Mouse (Mus musculus) stomach, embryonic 16.5 days (tissue): ENCODE results near the gene Ankrd13c. TPM values are rescaled to one million over a fixed set of nuclear protein-coding genes. Genes with fewer than 3 reads are reported as not detected.
A peak's percentile ranks its signal among the peaks of the same experiment; 100 is the strongest.
"Not testable (repeated sequence)": the region's sequence is repeated elsewhere in the genome, so short reads cannot be mapped to it uniquely, and the experiment has no call there.

Experiments used
- ATAC-seq: fragments of 200-750 bp; cut with Nextera tagmentation; 2 replicates; pipeline ENCODE4 v1.8.0; 2017; ENCODE audit warnings: moderate number of reproducible peaks, moderate TSS enrichment; ENCODE audit not compliant: insufficient read depth, low FRiP score
- H3K27ac ChIP-seq: fragments of 300-500 bp; sonication (generic); 2 replicates; pipeline ENCODE4 v1.5.1; 2014; ENCODE audit warnings: low read length
- H3K27me3 ChIP-seq: fragments of 300-500 bp; sonication (generic); 2 replicates; pipeline ENCODE4 v1.6.1; 2014; ENCODE audit warnings: low read length, control low read depth, mixed read lengths; ENCODE audit not compliant: control insufficient read depth, insufficient read depth
- H3K36me3 ChIP-seq: fragments of 300-500 bp; sonication (generic); 2 replicates; pipeline ENCODE4 v1.6.1; 2014; ENCODE audit warnings: low read length; ENCODE audit not compliant: control insufficient read depth, insufficient read depth
- H3K4me1 ChIP-seq: fragments of 300-500 bp; sonication (generic); 2 replicates; pipeline ENCODE4 v1.6.1; 2014; ENCODE audit warnings: low read length, control low read depth, mixed read lengths; ENCODE audit not compliant: control insufficient read depth, insufficient read depth
- H3K4me2 ChIP-seq: fragments of 300-500 bp; sonication (generic); 2 replicates; pipeline ENCODE4 v1.6.1; 2014; ENCODE audit warnings: low read depth, low read length, mixed read lengths
- H3K4me3 ChIP-seq: fragments of 300-500 bp; sonication (generic); replicated peaks from 2 replicates; pipeline ENCODE4 v1.5.1; 2014; ENCODE audit warnings: mild to moderate bottlenecking, low read length
- H3K9ac ChIP-seq: fragments of 300-500 bp; sonication (generic); 2 replicates; pipeline ENCODE4 v1.6.1; 2014; ENCODE audit warnings: low read length
- H3K9me3 ChIP-seq: fragments of 300-500 bp; sonication (generic); replicated peaks from 2 replicates; pipeline ENCODE4 v1.6.1; 2016; ENCODE audit warnings: low read length, control low read depth; ENCODE audit not compliant: control insufficient read depth
- WGBS: fragments of 180-500 bp; shearing (Covaris S2); extraction: QIAGEN DNeasy Blood & Tissue Kit; methylation state at CpG from one replicate; pipeline ENCODE4 v1.1.7; 2014; 5-methylcytosine and 5-hydroxymethylcytosine counted together
- polyA plus RNA-seq: library from polyadenylated mRNA; unstranded; fragments of >200 nt; fragmentation: Nextera tagmentation; extraction: Ambion mirVana; gene quantifications from 2 replicates; pipeline ENCODE4 v1.2.1, GENCODE M21; 2015

Gene Ankrd13c
- polyA plus RNA-seq, 1 experiment from 2014 or later, result 16.7 TPM

DNA sequence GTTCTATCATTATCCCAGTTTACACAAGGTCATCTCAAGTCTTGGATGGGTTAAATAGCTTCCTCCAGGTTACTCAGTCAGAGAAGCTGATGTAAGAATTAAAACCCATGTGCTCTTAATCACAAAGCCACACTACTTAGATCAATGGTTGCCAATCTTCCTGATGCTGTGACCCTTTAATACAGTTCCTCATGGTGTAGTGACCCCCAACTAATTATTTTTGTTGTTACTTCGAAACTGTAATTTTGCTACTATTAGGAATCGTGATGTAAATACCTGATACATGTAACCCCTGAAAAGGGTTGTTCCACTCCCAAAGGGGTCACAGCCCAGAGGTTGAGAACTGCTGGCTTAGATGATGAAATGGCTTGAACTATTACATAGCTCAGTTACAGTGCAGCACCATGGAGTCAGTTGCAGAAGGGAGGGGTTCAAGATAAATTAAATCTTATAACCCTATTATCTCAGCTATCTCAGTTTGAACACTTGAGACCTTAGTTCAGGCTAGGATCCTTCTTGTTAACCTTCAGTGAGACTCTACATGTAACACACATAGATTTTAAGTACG lies 23.7 kb upstream of the Ankrd13c start:
- no peak overlapping the region for H3K27ac ChIP-seq
- H3K4me1 ChIP-seq, result peaks cover 2% of the 10 kb centered on the region; the same call in 1 of the 2 replicates
- H3K4me3 ChIP-seq, result no peak overlapping the region
- H3K27me3 ChIP-seq, result no peaks in the 10 kb centered on the region
- H3K9ac ChIP-seq, result no peak overlapping the region
- no peak for ATAC-seq
- H3K36me3 ChIP-seq, result no peaks in the 10 kb centered on the region
- H3K4me2 ChIP-seq, result no peak overlapping the region
- 84% methylated on average over 3 of the region's 3 CpGs for WGBS
- no peaks in the 10 kb centered on the region for H3K9me3 ChIP-seq

DNA sequence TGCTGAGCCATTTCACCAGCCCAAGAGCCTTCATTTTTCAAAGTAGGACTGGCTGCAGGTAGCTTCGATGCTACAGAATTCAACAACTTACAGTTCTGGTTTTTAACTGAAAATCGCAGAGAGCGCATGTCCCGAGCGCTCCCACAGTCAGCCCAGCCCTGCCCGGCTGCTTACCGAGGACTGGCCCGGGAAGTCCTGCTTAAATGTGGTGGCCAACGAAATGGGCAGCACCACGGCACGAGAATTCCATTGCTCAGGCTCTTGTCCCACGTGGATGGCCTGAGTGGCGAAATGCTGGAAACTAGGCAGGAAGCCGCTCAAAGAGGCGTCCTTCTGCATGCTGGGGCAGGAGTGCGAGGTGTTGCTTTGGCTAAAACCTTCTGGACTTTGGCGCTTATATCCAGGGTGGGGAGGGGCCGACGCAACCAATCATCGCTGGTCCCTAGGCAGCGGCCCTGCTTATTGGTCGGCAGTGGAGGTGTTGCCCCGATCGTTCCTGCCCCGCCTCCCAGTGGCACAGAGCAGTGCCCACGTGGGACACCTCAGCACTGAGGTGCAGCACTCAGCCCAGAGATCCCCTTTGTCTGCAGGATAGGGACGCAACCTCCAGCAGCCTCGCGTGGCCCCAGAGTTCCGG lies 22.2 kb upstream of the Ankrd13c start, which contains the start of gene Cth:
Gene Cth (minus strand): TSS at position 386 of the 637 bp plus-strand sequence.
- Histone ChIP-seq H3K9me3 (no peaks in the 10 kb centered on the region), H3K4me1 (peaks cover 2% of the 10 kb centered on the region; the same call in 1 of the 2 replicates), H3K27me3 (no peaks in the 10 kb centered on the region), H3K4me3 (peak within 1 kb of the TSS; percentile 69), H3K27ac (no peak within 1 kb of the TSS), H3K9ac (peak within 1 kb of the TSS; percentile 73), H3K4me2 (peak within 1 kb of the TSS; percentile 95), H3K36me3 (no peaks in the 10 kb centered on the region)
- WGBS, result 0% methylated on average over 30 of the region's 30 CpGs
- ATAC-seq, result peak; percentile 99

DNA sequence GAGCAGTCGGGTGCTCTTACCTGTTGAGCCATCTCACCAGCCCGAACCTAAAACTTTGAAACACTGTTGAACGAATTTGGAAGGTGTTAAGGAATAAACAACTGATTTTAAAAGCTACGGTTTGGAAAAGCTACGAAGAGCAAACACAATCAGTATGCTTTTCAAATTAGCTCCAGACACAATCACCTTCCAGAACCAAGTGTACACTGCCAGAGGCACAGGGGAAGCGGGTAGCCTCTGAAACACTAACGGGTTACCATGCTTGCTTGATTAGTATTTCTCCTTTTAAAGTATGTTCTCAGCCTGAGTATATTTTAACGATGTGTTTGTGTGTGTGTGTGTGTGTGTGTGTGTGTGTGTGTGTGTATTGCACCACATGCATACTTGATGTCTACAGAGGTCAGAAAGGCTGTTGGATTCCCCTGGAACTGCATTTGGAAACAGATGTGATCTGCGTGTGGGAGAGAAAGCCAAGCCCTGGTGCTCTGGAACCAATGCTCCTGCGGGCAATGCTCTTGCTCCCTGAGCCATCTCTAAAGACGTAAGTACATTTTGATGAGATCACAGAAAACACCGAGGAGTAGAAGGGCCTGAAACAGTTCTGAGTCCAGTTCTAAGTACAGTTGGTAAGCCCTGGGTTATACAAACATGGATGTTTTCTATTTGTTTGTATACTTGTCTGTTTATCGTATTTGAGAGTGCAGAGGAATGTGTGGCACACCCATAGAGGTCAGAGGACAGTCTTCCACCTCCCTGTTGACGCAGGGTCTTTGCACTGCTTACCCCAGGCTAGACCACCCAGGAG lies 21.1 kb upstream of the Ankrd13c start:
- Histone ChIP-seq H3K27ac (no peak overlapping the region), H3K9me3 (no peaks in the 10 kb centered on the region), H3K36me3 (no peaks in the 10 kb centered on the region), H3K4me3 (no peak overlapping the region), H3K9ac (no peak overlapping the region), H3K27me3 (no peaks in the 10 kb centered on the region), H3K4me1 (peaks cover 2% of the 10 kb centered on the region; the same call in 1 of the 2 replicates), H3K4me2 (no peak overlapping the region)
- 85% methylated on average over 14 of the region's 14 CpGs for WGBS
- ATAC-seq, result no peak

DNA sequence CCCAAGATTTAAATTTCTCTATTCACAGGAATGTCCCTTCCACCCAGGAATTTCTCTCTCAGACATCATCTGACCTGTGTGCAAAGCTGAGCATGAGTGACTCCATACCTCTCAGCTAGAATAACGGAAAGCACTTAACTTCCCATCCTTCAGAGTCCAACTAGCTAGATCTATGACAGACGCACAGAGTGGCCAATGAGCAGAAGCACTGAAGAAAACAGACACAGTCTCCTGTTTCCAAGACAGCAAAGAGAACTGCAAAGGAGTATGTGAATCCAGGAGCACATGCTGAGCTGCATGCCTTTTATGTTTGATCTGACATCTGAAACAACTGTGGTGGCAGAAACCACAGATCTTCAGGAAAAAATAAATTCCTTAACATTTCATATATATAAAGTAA lies 20.3 kb upstream of the Ankrd13c start:
- no peak overlapping the region for H3K4me3 ChIP-seq

DNA sequence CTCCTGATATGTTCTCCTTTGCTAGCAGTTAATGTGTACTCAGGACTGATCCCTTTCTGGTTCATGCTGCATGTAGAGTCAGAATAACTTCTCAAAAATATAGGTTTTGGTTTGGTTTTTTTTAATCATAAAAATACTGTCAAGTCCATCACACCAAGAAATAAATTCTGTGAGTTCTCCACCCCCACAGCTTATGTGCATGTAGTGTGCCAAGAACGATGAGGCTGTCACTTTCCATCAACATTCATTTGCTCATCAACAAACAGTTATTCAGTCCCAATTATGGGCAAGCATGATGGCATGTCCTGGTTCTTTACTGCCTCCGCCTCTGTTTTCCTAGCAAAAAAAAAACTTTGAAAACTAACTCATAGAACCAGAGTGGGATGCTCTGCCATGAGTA lies 18.3 kb upstream of the Ankrd13c start:
- 74% methylated on average over 2 of the region's 2 CpGs for WGBS
- no peak overlapping the region for H3K4me3 ChIP-seq
- no peak for ATAC-seq
- H3K9ac ChIP-seq, result no peak overlapping the region
- H3K4me2 ChIP-seq, result no peak overlapping the region
- H3K4me1 ChIP-seq, result peaks cover 2% of the 10 kb centered on the region; the same call in 1 of the 2 replicates
- H3K27me3 ChIP-seq, result no peaks in the 10 kb centered on the region
- no peaks in the 10 kb centered on the region for H3K36me3 ChIP-seq
- H3K9me3 ChIP-seq, result no peaks in the 10 kb centered on the region
- H3K27ac ChIP-seq, result no peak overlapping the region

More for the DNA sequence above, 20.3 kb upstream of the Ankrd13c start:
- H3K27ac ChIP-seq, result no peak overlapping the region
- no peaks in the 10 kb centered on the region for H3K27me3 ChIP-seq
- no peaks in the 10 kb centered on the region for H3K9me3 ChIP-seq
- H3K4me1 ChIP-seq, result peaks cover 2% of the 10 kb centered on the region; the same call in 1 of the 2 replicates
- no peak overlapping the region for H3K9ac ChIP-seq
- no peak for ATAC-seq
- no peaks in the 10 kb centered on the region for H3K36me3 ChIP-seq
- 47% methylated on average over 2 of the region's 2 CpGs for WGBS
- H3K4me2 ChIP-seq, result no peak overlapping the region

DNA sequence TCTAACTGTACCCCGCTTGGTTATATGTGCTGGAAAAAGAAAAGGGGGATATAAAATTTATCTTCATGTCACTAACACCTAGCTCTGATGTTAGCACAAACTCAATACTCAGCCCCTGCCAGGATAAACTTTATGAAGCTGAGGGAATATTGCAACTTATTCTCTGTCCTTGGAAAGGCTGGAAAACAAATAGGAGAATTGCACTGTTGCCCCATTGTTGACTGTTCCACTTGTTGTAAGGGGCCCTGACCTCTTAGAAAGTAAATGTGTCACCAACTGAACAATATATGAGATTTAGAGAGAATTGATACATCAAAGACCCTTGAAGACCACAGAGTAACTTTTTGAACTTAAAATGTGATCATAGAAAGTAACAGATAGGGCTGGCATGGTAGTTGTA lies 17.6 kb upstream of the Ankrd13c start:
- Histone ChIP-seq H3K4me3 (no peak overlapping the region), H3K4me1 (peaks cover 2% of the 10 kb centered on the region; the same call in 1 of the 2 replicates), H3K36me3 (no peaks in the 10 kb centered on the region), H3K27me3 (no peaks in the 10 kb centered on the region), H3K27ac (no peak overlapping the region), H3K9ac (no peak overlapping the region), H3K4me2 (no peak overlapping the region), H3K9me3 (no peaks in the 10 kb centered on the region)
- 80% methylated on average over 1 of the region's 1 CpGs for WGBS
- no peak for ATAC-seq

DNA sequence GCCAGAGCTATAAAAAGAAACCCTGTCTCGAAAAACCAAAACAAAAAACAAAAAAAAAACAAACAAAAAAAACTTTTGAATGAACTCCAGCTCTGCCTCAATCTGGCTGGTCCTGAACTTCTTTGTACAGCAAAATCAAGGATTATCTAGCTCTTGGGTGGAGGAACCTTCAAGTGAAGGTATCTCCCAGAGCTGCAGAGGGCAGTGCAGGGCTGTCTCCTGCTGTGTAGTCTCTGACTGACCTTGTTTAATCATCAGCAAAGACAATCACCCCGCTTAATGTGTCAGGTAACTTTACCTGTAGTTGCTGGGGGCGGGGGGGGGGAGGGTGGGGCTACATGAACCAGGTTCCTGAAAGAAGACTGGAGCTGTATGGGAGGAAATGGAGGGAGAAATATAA lies 15.4 kb upstream of the Ankrd13c start:
- Histone ChIP-seq H3K9me3 (no peaks in the 10 kb centered on the region), H3K27ac (no peak overlapping the region), H3K27me3 (no peaks in the 10 kb centered on the region), H3K9ac (no peak overlapping the region), H3K4me3 (no peak overlapping the region), H3K4me2 (no peak overlapping the region), H3K4me1 (no peaks in the 10 kb centered on the region), H3K36me3 (no peaks in the 10 kb centered on the region)
- WGBS, result 49% methylated on average over 3 of the region's 3 CpGs
- no peak for ATAC-seq

DNA sequence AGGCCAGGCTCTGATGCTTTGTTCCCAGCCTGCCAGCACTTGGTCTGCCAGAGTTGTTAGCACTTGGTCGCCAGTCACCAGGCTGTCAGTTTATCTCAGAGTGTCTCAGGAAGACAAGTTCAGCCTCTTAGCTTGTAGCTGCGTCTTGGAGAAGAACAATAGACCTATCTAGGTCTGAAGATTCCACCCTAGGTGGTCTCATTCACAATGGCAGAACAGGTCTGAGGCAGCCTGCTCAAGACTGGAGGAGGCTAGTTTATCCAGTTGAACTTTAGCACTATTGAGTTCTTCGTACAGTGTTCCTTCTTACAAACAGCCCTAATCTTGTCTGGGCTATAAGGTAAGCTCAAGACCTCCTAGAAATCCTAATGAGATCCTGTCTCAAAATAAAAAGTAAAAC lies 15.0 kb upstream of the Ankrd13c start:
- Histone ChIP-seq H3K36me3 (no peaks in the 10 kb centered on the region), H3K4me2 (no peak overlapping the region), H3K4me3 (no peak overlapping the region), H3K4me1 (no peaks in the 10 kb centered on the region), H3K9ac (no peak overlapping the region), H3K27ac (no peak overlapping the region), H3K9me3 (no peaks in the 10 kb centered on the region), H3K27me3 (no peaks in the 10 kb centered on the region)
- ATAC-seq, result no peak
- WGBS, result 45% methylated on average over 3 of the region's 3 CpGs

DNA sequence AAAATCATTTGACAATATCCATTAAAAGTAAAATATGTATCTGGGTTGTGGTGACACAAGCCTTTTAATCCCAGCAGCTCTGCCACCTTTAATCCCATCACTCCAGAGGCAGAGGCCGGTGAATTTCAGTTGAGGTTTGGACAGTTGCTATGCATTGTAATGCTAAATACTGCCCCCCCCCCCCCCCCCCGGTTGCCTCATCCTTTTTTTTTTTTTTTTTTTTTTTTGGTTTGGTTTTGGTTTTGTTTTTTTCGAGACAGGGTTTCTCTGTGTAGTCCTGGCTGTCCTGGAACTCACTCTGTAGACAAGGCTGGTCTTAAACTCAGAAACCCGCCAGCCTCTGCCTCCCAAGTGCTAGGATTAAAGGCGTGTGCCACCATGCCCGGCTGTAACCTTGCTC lies 13.8 kb upstream of the Ankrd13c start:
- H3K9me3 ChIP-seq, ATAC-seq, H3K4me3 ChIP-seq, H3K9ac ChIP-seq, H3K4me2 ChIP-seq, H3K36me3 ChIP-seq, H3K27ac ChIP-seq, H3K4me1 ChIP-seq, H3K27me3 ChIP-seq: not testable (repeated sequence)
- WGBS, result 76% methylated on average over 5 of the region's 6 CpGs
